Mouse (Mus musculus) cerebellum, postnatal 10 days (tissue): ENCODE measurements around the gene Atoh8.

Experiments used
- DNase-seq, 2 experiments: peaks; one replicate each; pipeline ENCODE4 v3.0.0; 2021; ENCODE audit warnings: mixed read lengths in 2 of 2

Gene Atoh8

DNA sequence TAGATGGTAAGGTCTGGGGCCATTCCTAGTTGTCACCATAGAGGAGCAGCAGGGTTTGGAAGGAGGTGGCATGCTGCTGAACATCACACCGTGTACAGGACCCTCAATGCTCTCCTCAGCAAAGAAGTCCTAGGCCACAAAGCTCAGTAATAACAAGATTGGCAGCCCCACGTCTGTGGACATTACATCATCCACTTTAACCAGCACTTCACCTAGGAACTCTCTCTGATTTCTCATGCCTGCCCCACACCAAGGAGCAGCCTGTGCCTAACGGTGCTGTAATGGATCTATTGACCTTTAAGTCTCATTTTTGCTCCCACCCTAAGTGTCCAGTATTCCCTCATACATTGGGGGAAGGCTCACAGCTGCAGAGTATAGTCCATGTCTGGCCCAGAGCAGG, 9.7 kb downstream of the Atoh8 start:
- no peak for DNase-seq

DNA sequence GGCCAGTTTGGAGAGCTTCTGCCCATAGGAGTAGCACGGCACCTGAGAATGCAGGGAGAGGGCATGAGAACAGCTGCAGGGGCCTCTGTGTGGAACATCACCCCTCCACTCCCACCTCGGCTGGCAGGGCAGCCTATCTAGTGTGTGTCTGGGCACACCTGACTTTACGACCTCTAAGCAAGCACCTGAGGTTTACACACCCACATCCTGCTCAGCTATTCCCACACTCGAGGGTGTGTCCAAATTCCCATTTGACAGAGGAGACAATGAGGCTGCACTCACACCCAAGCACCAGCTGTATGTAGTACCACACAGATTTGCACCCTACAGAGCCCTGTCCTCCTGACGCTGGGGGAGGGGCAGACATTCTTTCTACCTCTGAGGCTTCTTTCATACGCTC, 11.5 kb downstream of the Atoh8 start:
- DNase-seq, result no peak

GRCm38 (mm10) chr6:72222876-72223275, 12.5 kb downstream of the Atoh8 start:
- peak in 1 of 2 experiments; percentile 66 for DNase-seq

DNA sequence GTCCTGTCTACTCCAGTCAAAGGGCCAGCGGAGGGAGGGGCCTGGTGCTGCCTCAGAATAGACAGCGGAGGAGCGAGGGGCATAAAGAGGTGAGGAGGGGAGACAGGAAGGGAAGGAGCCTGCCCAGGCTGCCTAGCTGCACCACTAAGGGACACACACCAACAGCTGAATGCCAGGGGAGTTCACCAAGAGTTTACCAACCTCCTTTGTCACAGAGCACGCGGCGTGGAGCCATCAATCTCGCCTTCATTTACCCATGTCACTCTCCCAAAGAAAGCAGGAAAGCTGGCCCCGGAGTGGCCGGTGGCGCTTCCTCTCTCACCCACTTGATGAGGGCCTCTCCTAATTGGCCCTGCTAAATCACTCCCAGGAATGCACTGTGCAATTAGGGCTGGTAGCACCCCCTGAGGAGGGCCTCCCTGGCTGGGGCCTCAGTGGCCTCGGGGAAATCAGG, 13.1 kb downstream of the Atoh8 start:
- no peak for DNase-seq

GRCm38 (mm10) chr6:72221271-72221670, 14.1 kb downstream of the Atoh8 start:
- no peak for DNase-seq

- DNase-seq, result peak; percentile 72 to 81
Measured at GRCm38 (mm10) chr6:72219549-72219948, 15.8 kb downstream of the Atoh8 start.

DNA sequence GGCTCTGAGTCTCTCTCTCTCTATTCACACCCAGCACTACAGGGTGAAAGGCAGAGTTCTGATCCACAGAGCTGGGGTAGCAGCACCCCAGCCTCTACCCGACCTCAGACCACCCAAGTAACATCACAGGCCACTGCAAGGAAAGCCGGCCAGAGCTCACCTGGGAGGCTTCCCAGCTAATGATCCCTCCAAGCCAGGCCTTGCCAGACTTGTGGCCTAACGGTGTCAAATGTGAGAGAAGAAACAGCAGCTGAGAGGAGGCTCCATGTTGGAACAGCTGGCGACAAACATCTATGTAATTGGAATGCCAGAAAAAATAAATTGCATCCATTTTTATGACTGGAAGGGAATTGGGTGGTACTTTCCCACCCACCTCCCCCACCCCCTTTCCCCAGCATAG, 17.1 kb downstream of the Atoh8 start:
- no peak for DNase-seq

DNA sequence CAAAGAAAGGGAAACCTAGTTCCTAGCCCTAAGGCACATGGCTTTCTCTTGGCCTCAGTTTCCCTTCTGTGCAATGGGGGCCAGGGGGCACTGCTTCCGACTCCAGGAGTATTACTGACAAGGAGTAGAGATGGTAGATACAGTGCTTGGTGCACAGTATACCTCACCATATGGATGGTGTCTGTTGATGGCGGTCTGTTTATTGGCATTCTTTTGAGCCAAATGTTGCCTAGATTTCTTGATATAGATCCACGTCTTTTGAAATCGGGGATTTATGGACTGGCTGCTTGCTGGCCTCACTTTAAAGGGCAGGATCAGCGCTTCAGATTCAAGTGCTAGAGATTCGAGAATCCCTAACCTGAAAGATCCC, 18.0 kb downstream of the Atoh8 start:
- no peak for DNase-seq

DNA sequence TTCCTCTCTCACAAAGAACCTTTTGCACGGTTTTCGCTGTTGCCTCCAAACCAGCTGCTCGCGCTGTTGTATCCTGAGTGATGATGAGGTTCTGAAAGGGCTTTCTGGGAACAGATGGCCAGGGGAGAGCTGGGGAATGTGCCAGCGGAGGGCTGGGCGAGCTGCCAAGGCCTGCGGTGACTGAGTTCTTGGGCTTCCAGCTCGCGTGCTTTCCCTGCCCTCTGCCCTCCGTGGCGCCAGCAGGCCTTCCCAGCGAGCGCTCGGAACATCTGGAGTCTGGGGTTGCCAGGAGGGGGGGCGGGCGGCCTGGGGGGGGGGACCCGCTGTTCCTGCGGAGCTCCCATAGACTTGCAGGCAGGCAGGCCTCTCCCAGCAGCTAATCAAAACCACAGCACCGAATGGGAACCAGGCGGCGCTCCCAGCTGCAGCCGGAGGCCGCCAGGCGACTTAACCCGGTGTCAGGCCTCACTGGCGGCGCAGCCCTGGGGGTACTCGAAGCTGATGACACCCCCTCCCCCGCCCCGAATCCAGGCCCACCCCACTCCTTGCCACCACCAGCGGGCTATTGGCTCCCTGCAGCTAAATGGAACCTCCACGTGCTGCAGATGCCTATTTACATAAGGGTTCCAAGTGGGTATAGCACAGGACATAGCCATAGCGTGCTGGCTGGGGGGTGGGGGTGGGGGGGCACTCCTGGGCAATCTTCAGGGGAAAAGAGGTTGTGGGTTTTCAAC, 18.5 kb downstream of the Atoh8 start:
- peak; percentile 99 to 100 for DNase-seq

- no peak for DNase-seq
Measured at GRCm38 (mm10) chr6:72215582-72215981, 19.8 kb downstream of the Atoh8 start.

DNA sequence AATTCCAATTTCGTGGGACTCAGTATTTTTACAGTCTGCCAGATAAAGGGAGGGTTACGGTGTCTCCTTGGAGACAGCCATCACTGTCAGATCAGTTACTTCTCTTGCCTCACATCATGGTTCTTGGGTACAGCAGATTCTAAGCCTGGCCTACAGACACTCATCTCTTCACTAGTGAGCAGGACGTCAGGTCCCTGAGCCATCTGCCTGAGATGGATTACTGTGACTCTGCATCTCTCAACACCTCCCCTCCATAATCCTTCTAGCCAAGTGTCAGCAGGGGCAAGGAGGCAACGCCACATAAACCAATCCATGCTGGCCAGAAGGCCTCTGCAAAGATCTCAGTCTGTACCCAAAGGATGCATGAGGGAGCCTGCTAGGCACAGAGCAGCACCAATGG, 24.0 kb downstream of the Atoh8 start:
- DNase-seq, result peak; percentile 79 to 86

DNA sequence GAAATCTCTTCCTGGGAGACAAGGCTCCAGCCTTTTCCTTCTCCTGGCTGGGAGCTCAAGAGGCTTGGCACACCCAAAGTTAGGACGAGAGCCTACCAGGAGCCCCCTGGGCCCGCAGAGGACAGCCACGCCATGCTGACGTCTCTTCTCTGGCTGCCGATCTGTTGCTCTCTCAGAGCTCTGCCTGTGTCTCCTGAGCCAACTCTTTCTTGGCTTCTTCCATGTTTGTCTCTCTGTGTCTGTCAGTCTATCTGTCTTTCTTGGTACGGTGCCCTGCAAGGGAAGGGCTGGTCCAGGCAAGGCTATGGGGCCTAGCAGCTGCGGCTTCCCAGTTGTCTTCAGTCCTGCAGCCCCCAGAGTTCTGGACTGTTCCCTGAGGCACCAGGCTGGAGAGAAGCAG, 24.6 kb downstream of the Atoh8 start:
- peak; percentile 67 to 69 for DNase-seq

GRCm38 (mm10) chr6:72209738-72210137, 25.6 kb downstream of the Atoh8 start:
- no peak for DNase-seq

GRCm38 (mm10) chr6:72208406-72209045, 26.9 kb downstream of the Atoh8 start:
- peak; percentile 55 to 63 for DNase-seq

DNA sequence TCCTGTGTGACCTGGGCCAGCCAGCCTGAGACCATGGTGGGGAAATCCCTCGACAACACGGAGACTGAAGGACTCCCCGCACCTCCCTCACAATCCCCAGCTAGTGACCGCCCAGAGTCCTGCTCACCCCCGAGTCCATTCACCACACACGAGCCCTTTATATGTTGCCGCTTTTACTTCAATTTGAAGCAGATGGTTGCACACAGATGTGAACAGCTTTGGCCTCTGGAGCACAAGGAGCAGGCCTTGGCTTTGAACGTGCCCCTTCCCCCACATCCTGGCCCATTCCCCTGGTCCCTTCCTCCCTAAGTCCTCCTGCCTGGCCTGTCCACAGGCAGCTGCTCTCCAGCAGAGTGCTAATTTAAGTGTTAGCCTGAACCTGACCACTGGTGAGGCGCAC, 29.4 kb downstream of the Atoh8 start:
- DNase-seq, result no peak

DNA sequence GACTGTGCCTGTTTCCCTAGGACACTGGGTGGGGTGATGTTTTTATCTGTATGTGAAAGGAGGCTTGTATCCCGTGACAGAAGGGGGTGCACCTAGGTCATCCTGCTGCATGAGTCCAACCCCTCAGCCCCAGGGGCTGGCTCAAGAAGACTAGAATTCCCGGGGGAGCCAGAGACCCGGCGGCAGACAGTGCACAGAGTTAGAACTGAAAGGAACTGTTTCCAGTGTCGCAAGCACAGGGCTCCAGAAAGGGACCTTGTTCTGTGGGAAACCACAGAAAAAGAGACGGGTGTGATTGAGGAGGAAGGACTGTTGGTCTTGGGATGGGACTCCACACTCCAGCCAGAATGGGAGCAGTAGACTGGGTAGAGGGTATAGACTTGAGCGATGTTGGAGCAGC, 30.5 kb downstream of the Atoh8 start:
- no peak for DNase-seq

GRCm38 (mm10) chr6:72203279-72203678, 32.1 kb downstream of the Atoh8 start:
- DNase-seq, result no peak

DNA sequence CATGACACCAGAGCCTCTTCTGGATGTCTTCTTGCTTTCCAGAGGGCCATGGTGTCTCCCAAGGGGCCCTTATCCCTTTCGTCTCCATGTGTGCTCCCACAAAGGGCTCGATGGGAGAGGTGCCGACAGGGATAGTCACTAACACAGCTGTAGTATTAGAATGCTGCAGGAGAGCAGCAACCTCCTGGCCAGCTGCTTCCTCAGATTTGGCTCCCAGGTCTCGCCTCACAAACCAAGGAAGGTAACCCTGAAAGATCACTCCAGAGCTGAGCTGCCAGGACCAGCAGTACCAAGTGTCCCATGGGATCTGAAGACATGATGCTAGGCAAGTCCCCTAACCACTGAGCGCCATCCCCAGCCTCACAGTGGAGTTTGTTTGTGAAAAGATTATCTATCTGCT, 32.6 kb downstream of the Atoh8 start:
- DNase-seq, result no peak

DNA sequence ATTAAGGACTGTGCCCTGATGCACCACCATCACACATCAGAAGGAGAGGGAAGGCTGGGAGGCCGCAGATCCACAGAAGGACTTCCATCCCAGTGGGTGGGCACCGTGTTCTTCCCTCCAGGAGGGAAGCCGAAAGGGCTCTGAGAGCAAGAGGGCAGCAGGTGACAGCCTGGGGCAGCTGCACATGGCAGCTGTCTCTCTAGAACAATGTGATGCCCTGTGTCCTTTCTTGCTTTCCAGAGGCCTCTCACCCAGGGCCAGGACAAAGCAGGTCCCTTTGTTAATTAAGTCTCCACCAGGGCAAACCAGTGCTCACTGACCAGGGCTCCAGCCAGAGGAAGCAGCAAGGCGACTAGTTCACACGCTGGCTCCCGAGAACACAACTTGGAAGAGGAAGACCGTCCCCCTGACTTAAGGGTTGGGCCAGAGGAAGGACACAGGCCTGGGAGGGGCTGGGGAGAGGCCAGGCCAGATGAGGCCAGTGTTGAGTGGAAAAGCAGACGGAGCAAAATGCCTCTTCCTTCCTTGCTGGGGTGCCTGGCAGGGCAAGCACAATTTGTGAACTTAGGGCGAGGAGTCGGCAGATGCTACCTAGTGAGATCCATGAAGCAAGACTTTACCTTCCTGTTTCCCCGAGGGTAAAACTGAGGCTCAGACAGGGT, 34.7 kb downstream of the Atoh8 start:
- no peak for DNase-seq

GRCm38 (mm10) chr6:72197515-72197914, 37.9 kb downstream of the Atoh8 start:
- no peak for DNase-seq

DNA sequence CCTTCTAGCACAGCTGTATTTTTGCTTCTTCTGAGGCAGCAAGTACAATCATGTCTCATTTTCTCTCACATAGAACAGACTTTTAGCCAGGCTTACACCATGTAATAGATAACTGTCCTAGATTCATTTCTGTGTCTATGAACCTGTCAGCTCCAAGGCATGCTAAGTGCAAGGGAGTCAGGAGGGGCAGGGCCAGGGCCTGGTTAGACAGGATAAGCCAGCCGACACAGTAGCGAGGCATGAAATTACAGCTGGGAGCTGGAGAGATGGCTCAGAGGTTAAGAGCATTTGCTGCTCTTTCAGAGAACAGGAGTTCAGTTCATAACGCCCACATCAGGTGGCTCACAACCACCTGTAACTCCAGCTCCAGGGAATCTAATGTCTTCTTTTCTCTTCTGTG, 38.7 kb downstream of the Atoh8 start:
- no peak for DNase-seq

DNA sequence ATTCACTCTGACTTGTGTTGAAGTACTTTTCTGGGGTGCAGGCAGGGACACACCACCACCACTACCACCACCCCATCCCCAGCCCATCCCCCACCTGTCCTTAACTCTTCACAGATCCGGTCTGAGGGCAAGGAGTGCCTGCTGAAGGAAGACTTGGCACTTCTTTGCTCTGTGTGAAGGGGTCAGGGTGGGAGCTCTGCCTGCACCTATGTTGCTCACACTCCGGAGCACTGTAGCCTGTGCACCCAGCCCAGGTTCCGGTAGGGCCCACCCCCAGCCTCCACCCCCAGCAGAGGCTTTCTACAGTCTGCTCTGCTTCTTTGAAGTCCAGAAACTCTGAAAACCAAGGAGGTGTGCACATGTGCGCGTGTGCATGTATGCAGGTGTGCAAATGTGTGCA, 44.8 kb downstream of the Atoh8 start:
- no peak for DNase-seq

GRCm38 (mm10) chr6:72190120-72190519, 45.3 kb downstream of the Atoh8 start:
- DNase-seq, result no peak
